Mouse (Mus musculus): Measurements from ENCODE around the gene Atp5d.

GRCm38 (mm10) chr10:80138553-80139438 lies at the start of gene Atp5d:
- TF ChIP-seq ZC3H11A (IDR thresholded peaks at IDR 0.05; ENCODE audit: borderline replicate concordance, low read depth, low read length) (no peak), HCFC1 (IDR thresholded peaks at IDR 0.05; ENCODE audit: borderline replicate concordance, insufficient read depth, low read length) (0 out of 2 replicates have a peak, but pooled peaks have one; percentile 17)
